Mouse (Mus musculus): ENCODE measurements around the gene Bbs12. TPM values are rescaled to one million over a fixed set of nuclear protein-coding genes. Genes with fewer than 3 reads are reported as not detected.
A peak's percentile ranks its signal among the peaks of the same experiment; 100 is the strongest.

The Bbs12 gene
- polyA plus RNA-seq, 1 experiment from 2014 or later = 5.0 TPM

- no peaks in the 10 kb centered on the region for H3K4me1 ChIP-seq
- no peak for ATAC-seq (ENCODE audit: extremely low read depth, insufficient number of reproducible peaks, low FRiP score, low TSS enrichment)
- H3K36me3 ChIP-seq = no peaks in the 10 kb centered on the region
- no peak overlapping the region for H3K4me2 ChIP-seq
- no peak overlapping the region for H3K27ac ChIP-seq (replicated peaks)
- no peak overlapping the region for H3K9ac ChIP-seq
- no peak overlapping the region for H3K4me3 ChIP-seq
- WGBS = 65% methylated on average over 7 of the region's 7 CpGs
- H3K27me3 ChIP-seq (replicated peaks) = no peaks in the 10 kb centered on the region
- no peaks in the 10 kb centered on the region for H3K9me3 ChIP-seq
Measured at GRCm38 (mm10) chr3:37290881-37291541, 21.3 kb upstream of the Bbs12 start.

GRCm38 (mm10) chr3:37291929-37292328 is 20.4 kb upstream of the Bbs12 start:
- Histone ChIP-seq H3K4me3 (no peak overlapping the region), H3K4me1 (no peaks in the 10 kb centered on the region), H3K4me2 (no peak overlapping the region), H3K9me3 (no peaks in the 10 kb centered on the region), H3K27ac (replicated peaks) (no peak overlapping the region), H3K27me3 (replicated peaks) (no peaks in the 10 kb centered on the region), H3K9ac (no peak overlapping the region), H3K36me3 (no peaks in the 10 kb centered on the region)
- WGBS = 67% methylated on average over 2 of the region's 2 CpGs
- no peak for ATAC-seq (ENCODE audit: extremely low read depth, insufficient number of reproducible peaks, low FRiP score, low TSS enrichment)

GRCm38 (mm10) chr3:37292654-37293053 is 19.7 kb upstream of the Bbs12 start:
- no peaks in the 10 kb centered on the region for H3K27me3 ChIP-seq (replicated peaks)
- no peaks in the 10 kb centered on the region for H3K4me1 ChIP-seq
- H3K9me3 ChIP-seq = no peaks in the 10 kb centered on the region
- 63% methylated on average over 2 of the region's 2 CpGs for WGBS
- ATAC-seq (ENCODE audit: extremely low read depth, insufficient number of reproducible peaks, low FRiP score, low TSS enrichment) = no peak
- no peaks in the 10 kb centered on the region for H3K36me3 ChIP-seq
- H3K4me3 ChIP-seq = no peak overlapping the region
- no peak overlapping the region for H3K27ac ChIP-seq (replicated peaks)
- no peak overlapping the region for H3K4me2 ChIP-seq
- no peak overlapping the region for H3K9ac ChIP-seq

GRCm38 (mm10) chr3:37299470-37299869 is 12.9 kb upstream of the Bbs12 start:
- H3K27me3 ChIP-seq (replicated peaks) = no peaks in the 10 kb centered on the region
- no peaks in the 10 kb centered on the region for H3K9me3 ChIP-seq
- H3K4me2 ChIP-seq = no peak overlapping the region
- H3K4me3 ChIP-seq = no peak overlapping the region
- H3K9ac ChIP-seq = no peak overlapping the region
- WGBS = 62% methylated on average over 3 of the region's 3 CpGs
- H3K27ac ChIP-seq (replicated peaks) = no peak overlapping the region
- H3K36me3 ChIP-seq = no peaks in the 10 kb centered on the region
- no peaks in the 10 kb centered on the region for H3K4me1 ChIP-seq
- ATAC-seq (ENCODE audit: extremely low read depth, insufficient number of reproducible peaks, low FRiP score, low TSS enrichment) = no peak

GRCm38 (mm10) chr3:37302685-37303084 is 9.7 kb upstream of the Bbs12 start:
- Histone ChIP-seq H3K27me3 (replicated peaks) (no peaks in the 10 kb centered on the region), H3K9ac (no peak overlapping the region), H3K36me3 (no peaks in the 10 kb centered on the region), H3K4me2 (no peak overlapping the region), H3K27ac (replicated peaks) (no peak overlapping the region), H3K4me1 (no peaks in the 10 kb centered on the region), H3K9me3 (no peaks in the 10 kb centered on the region), H3K4me3 (no peak overlapping the region)
- WGBS = 28% methylated on average over 12 of the region's 12 CpGs
- no peak for ATAC-seq (ENCODE audit: extremely low read depth, insufficient number of reproducible peaks, low FRiP score, low TSS enrichment)

GRCm38 (mm10) chr3:37303392-37304139 is 8.8 kb upstream of the Bbs12 start:
- no peak overlapping the region for H3K4me2 ChIP-seq

GRCm38 (mm10) chr3:37311897-37312369 is 421 bp upstream of the Bbs12 start:
- Histone ChIP-seq H3K36me3 (no peaks in the 10 kb centered on the region), H3K4me3 (peak overlapping the region; percentile 90), H3K9me3 (no peaks in the 10 kb centered on the region), H3K27me3 (replicated peaks) (no peaks in the 10 kb centered on the region), H3K4me2 (peak overlapping the region; percentile 89), H3K9ac (peak overlapping the region; percentile 90), H3K4me1 (peaks cover 15% of the 10 kb centered on the region), H3K27ac (replicated peaks) (no peak overlapping the region)
- no peak for ATAC-seq (ENCODE audit: extremely low read depth, insufficient number of reproducible peaks, low FRiP score, low TSS enrichment)
- WGBS = 2% methylated on average over 10 of the region's 10 CpGs

More at GRCm38 (mm10) chr3:37303392-37304139, 8.8 kb upstream of the Bbs12 start:
- Histone ChIP-seq H3K4me1 (no peaks in the 10 kb centered on the region), H3K36me3 (no peaks in the 10 kb centered on the region), H3K9ac (no peak overlapping the region), H3K27me3 (replicated peaks) (no peaks in the 10 kb centered on the region), H3K4me3 (no peak overlapping the region), H3K27ac (replicated peaks) (no peak overlapping the region), H3K9me3 (no peaks in the 10 kb centered on the region)
- ATAC-seq (ENCODE audit: extremely low read depth, insufficient number of reproducible peaks, low FRiP score, low TSS enrichment) = no peak
- 51% methylated on average over 8 of the region's 8 CpGs for WGBS

GRCm38 (mm10) chr3:37313371-37313770 is 1.0 kb downstream of the Bbs12 start:
- ATAC-seq (ENCODE audit: extremely low read depth, insufficient number of reproducible peaks, low FRiP score, low TSS enrichment) = no peak
- Histone ChIP-seq H3K4me3 (peak overlapping the region; percentile 90), H3K27me3 (replicated peaks) (no peaks in the 10 kb centered on the region), H3K4me1 (peaks cover 15% of the 10 kb centered on the region), H3K9me3 (no peaks in the 10 kb centered on the region), H3K36me3 (no peaks in the 10 kb centered on the region), H3K9ac (peak overlapping the region; percentile 90), H3K4me2 (peak overlapping the region; percentile 89), H3K27ac (replicated peaks) (peak overlapping the region; percentile 32)
- WGBS = 18% methylated on average over 1 of the region's 1 CpGs

GRCm38 (mm10) chr3:37316233-37316632 is 3.9 kb downstream of the Bbs12 start:
- Histone ChIP-seq H3K9me3 (no peaks in the 10 kb centered on the region), H3K4me1 (peaks cover 15% of the 10 kb centered on the region), H3K27ac (replicated peaks) (no peak overlapping the region), H3K4me2 (no peak overlapping the region), H3K36me3 (peaks cover 25% of the 10 kb centered on the region), H3K4me3 (no peak overlapping the region), H3K9ac (no peak overlapping the region), H3K27me3 (replicated peaks) (no peaks in the 10 kb centered on the region)
- ATAC-seq (ENCODE audit: extremely low read depth, insufficient number of reproducible peaks, low FRiP score, low TSS enrichment) = no peak
- 84% methylated on average over 1 of the region's 1 CpGs for WGBS

GRCm38 (mm10) chr3:37324310-37324709 is 12.0 kb downstream of the Bbs12 start:
- no peak overlapping the region for H3K4me2 ChIP-seq
- H3K27me3 ChIP-seq (replicated peaks) = no peaks in the 10 kb centered on the region
- H3K9ac ChIP-seq = no peak overlapping the region
- ATAC-seq (ENCODE audit: extremely low read depth, insufficient number of reproducible peaks, low FRiP score, low TSS enrichment) = no peak
- H3K4me1 ChIP-seq = peaks cover 24% of the 10 kb centered on the region
- no peak overlapping the region for H3K4me3 ChIP-seq
- peaks cover 18% of the 10 kb centered on the region for H3K36me3 ChIP-seq
- WGBS = 27% methylated on average over 3 of the region's 3 CpGs
- H3K9me3 ChIP-seq = no peaks in the 10 kb centered on the region
- no peak overlapping the region for H3K27ac ChIP-seq (replicated peaks)

- H3K36me3 ChIP-seq = peaks cover 6% of the 10 kb centered on the region
- no peak overlapping the region for H3K4me2 ChIP-seq
- 66% methylated on average over 5 of the region's 5 CpGs for WGBS
- H3K27ac ChIP-seq (replicated peaks) = no peak overlapping the region
- no peaks in the 10 kb centered on the region for H3K27me3 ChIP-seq (replicated peaks)
- ATAC-seq (ENCODE audit: extremely low read depth, insufficient number of reproducible peaks, low FRiP score, low TSS enrichment) = no peak
- H3K4me1 ChIP-seq = peaks cover 24% of the 10 kb centered on the region
- H3K9me3 ChIP-seq = no peaks in the 10 kb centered on the region
- no peak overlapping the region for H3K9ac ChIP-seq
- no peak overlapping the region for H3K4me3 ChIP-seq
Measured at GRCm38 (mm10) chr3:37325317-37326112, 13.2 kb downstream of the Bbs12 start.

Measured in heart, embryonic 13.5 days (tissue).